Mouse (Mus musculus) kidney, adult 8-10 months (tissue): ENCODE data around the gene Adgrg1.
"Not testable (repeated sequence)": the region's sequence is repeated elsewhere in the genome, so short reads cannot be mapped to it uniquely, and the experiment has no call there.

ENCODE experiments used
- DNase-seq, 2 experiments: peaks; one replicate each; pipeline ENCODE4 v3.0.0; 2022

Gene Adgrg1

GRCm38 (mm10) chr8:94996899-94997856 lies 22.6 kb downstream of the Adgrg1 start:
- DNase-seq: peak; percentile 88 to 90

- no peak for DNase-seq
Measured at GRCm38 (mm10) chr8:94997857-94998243, 23.3 kb downstream of the Adgrg1 start.

GRCm38 (mm10) chr8:94998431-94998830 lies 23.9 kb downstream of the Adgrg1 start:
- no peak for DNase-seq

GRCm38 (mm10) chr8:94999004-94999403 lies 24.5 kb downstream of the Adgrg1 start:
- no peak for DNase-seq

- no peak for DNase-seq
Measured at GRCm38 (mm10) chr8:94999956-95000355, 25.4 kb downstream of the Adgrg1 start.

GRCm38 (mm10) chr8:95000684-95001083 lies 26.1 kb downstream of the Adgrg1 start:
- peak in 1 of 2 experiments; percentile 68 for DNase-seq

- no peak for DNase-seq
Measured at GRCm38 (mm10) chr8:95001165-95001564, 26.6 kb downstream of the Adgrg1 start.

- DNase-seq: peak; percentile 83 to 85
Measured at GRCm38 (mm10) chr8:95001655-95002054, 27.1 kb downstream of the Adgrg1 start.

- DNase-seq: no peak
Measured at GRCm38 (mm10) chr8:95002089-95002655, 27.6 kb downstream of the Adgrg1 start.

- no peak for DNase-seq
Measured at GRCm38 (mm10) chr8:95012442-95012919, 37.9 kb downstream of the Adgrg1 start.

- no peak for DNase-seq
Measured at GRCm38 (mm10) chr8:95015866-95016265, 41.3 kb downstream of the Adgrg1 start.

GRCm38 (mm10) chr8:95016684-95017083 lies 42.1 kb downstream of the Adgrg1 start:
- DNase-seq: no peak

GRCm38 (mm10) chr8:95017451-95017850 lies 42.9 kb downstream of the Adgrg1 start, which contains the start of gene Adgrg3:
Gene Adgrg3 (plus strand): TSS chr8:95017692.
- DNase-seq: no peak

GRCm38 (mm10) chr8:95017969-95018635 lies 43.6 kb downstream of the Adgrg1 start:
- no peak for DNase-seq

- DNase-seq: peak in 1 of 2 experiments; percentile 24
Measured at GRCm38 (mm10) chr8:95020293-95020777, 45.8 kb downstream of the Adgrg1 start.

- no peak for DNase-seq
Measured at GRCm38 (mm10) chr8:95020821-95021220, 46.3 kb downstream of the Adgrg1 start.

- no peak for DNase-seq
Measured at GRCm38 (mm10) chr8:95023201-95023600, 48.6 kb downstream of the Adgrg1 start.

GRCm38 (mm10) chr8:95024387-95024786 lies 49.8 kb downstream of the Adgrg1 start:
- no peak for DNase-seq

GRCm38 (mm10) chr8:95025421-95025820 lies 50.9 kb downstream of the Adgrg1 start:
- DNase-seq: peak in 1 of 2 experiments; percentile 46

GRCm38 (mm10) chr8:95028391-95028790 lies 53.8 kb downstream of the Adgrg1 start:
- DNase-seq: not testable (repeated sequence)

- peak in 1 of 2 experiments; percentile 24 for DNase-seq
Measured at GRCm38 (mm10) chr8:95037106-95037925, 62.8 kb downstream of the Adgrg1 start.
